Mouse (Mus musculus) midbrain, embryonic 16.5 days (tissue): ENCODE results near the gene Gm21870. TPM values are rescaled to one million over a fixed set of nuclear protein-coding genes. Genes with fewer than 3 reads are reported as not detected.
"Not testable (repeated sequence)": the region's sequence is repeated elsewhere in the genome, so short reads cannot be mapped to it uniquely, and the experiment has no call there.

Source experiments
- ATAC-seq: fragments of 200-750 bp; cut with Nextera tagmentation; 2 replicates; pipeline ENCODE4 v1.8.0; 2017; ENCODE audit warnings: moderate TSS enrichment
- H3K27ac ChIP-seq: fragments of 300-500 bp; sonication (generic); 2 replicates; pipeline ENCODE4 v1.5.1; 2014; ENCODE audit warnings: mild to moderate bottlenecking, low read length, mixed read lengths
- H3K27me3 ChIP-seq: fragments of 300-500 bp; sonication (generic); 2 replicates; pipeline ENCODE4 v1.6.1; 2014; ENCODE audit warnings: low read depth, low read length, mixed read lengths; ENCODE audit not compliant: control insufficient read depth, insufficient read depth
- H3K36me3 ChIP-seq: fragments of 300-500 bp; sonication (generic); 2 replicates; pipeline ENCODE4 v1.6.1; 2014; ENCODE audit warnings: mild to moderate bottlenecking, low read length, moderate library complexity, mixed read lengths; ENCODE audit not compliant: control insufficient read depth, insufficient read depth
- H3K4me1 ChIP-seq: fragments of 300-500 bp; sonication (generic); 2 replicates; pipeline ENCODE4 v1.6.1; 2014; ENCODE audit warnings: mild to moderate bottlenecking, low read length, mixed read lengths; ENCODE audit not compliant: control insufficient read depth, insufficient read depth
- H3K4me2 ChIP-seq: fragments of 300-500 bp; sonication (generic); 2 replicates; pipeline ENCODE4 v1.6.1; 2014; ENCODE audit warnings: mild to moderate bottlenecking, low read length, mixed read lengths
- H3K4me3 ChIP-seq: fragments of 300-500 bp; sonication (generic); 2 replicates; pipeline ENCODE4 v1.5.1; 2014; ENCODE audit warnings: low read depth, mild to moderate bottlenecking, low read length, moderate library complexity, mixed read lengths
- H3K9ac ChIP-seq: fragments of 300-500 bp; sonication (generic); 2 replicates; pipeline ENCODE4 v1.6.1; 2014; ENCODE audit warnings: low read depth, low read length, mixed read lengths
- H3K9me3 ChIP-seq: fragments of 300-500 bp; sonication (generic); replicated peaks from 2 replicates; pipeline ENCODE4 v1.6.1; 2014; ENCODE audit warnings: mild to moderate bottlenecking, low read length, mixed read lengths; ENCODE audit not compliant: control insufficient read depth, poor library complexity, severe bottlenecking
- WGBS: fragments of 180-500 bp; shearing (Covaris S2); extraction: QIAGEN DNeasy Blood & Tissue Kit; methylation state at CpG from one replicate; pipeline ENCODE4 v1.1.7; 2014; 5-methylcytosine and 5-hydroxymethylcytosine counted together
- polyA plus RNA-seq: library from polyadenylated mRNA; unstranded; fragments of >200 nt; fragmentation: Nextera tagmentation; extraction: Ambion mirVana; gene quantifications from 2 replicates; pipeline ENCODE4 v1.2.1, GENCODE M21; 2015

Gm21870 gene
- not detected in 2 replicates for polyA plus RNA-seq

- ATAC-seq, H3K27ac ChIP-seq, H3K9ac ChIP-seq: not testable (repeated sequence)
Measured at GRCm38 (mm10) chrX:33986716-33987115, at the start of gene Gm21870. Gene Gm21870, minus strand, starts transcription at chrX:33986816.

GRCm38 (mm10) chrX:33956440-33956839 lies 30.2 kb downstream of the Gm21870 start, which contains the start of gene Btbd35f6:
Gene Btbd35f6, minus strand, starts transcription at chrX:33956540.
- not testable (repeated sequence) for H3K4me2 ChIP-seq, H3K4me1 ChIP-seq, ATAC-seq, H3K9me3 ChIP-seq, H3K9ac ChIP-seq, H3K36me3 ChIP-seq, H3K4me3 ChIP-seq, H3K27ac ChIP-seq, H3K27me3 ChIP-seq
- no CpG with 5 or more reads among the region's 4 CpGs for WGBS

More at GRCm38 (mm10) chrX:33986716-33987115, at the start of gene Gm21870:
- not testable (repeated sequence) for H3K27me3 ChIP-seq, H3K4me2 ChIP-seq, H3K4me1 ChIP-seq, H3K9me3 ChIP-seq, H3K36me3 ChIP-seq, H3K4me3 ChIP-seq

Other genes starting within 250 kb of the Gm21870 start
- not detected in 2 replicates for gene Btbd35f6, start 30.3 kb downstream of the Gm21870 start, polyA plus RNA-seq
- not detected in 2 replicates for gene Btbd35f9, start 174.7 kb upstream of the Gm21870 start, polyA plus RNA-seq